Mouse (Mus musculus): ENCODE results near the gene E4f1. TPM values are rescaled to one million over a fixed set of nuclear protein-coding genes. Genes with fewer than 3 reads are reported as not detected.

The E4f1 gene
- polyA plus RNA-seq, 1 experiment from 2014 or later, result 28.8 TPM

DNA sequence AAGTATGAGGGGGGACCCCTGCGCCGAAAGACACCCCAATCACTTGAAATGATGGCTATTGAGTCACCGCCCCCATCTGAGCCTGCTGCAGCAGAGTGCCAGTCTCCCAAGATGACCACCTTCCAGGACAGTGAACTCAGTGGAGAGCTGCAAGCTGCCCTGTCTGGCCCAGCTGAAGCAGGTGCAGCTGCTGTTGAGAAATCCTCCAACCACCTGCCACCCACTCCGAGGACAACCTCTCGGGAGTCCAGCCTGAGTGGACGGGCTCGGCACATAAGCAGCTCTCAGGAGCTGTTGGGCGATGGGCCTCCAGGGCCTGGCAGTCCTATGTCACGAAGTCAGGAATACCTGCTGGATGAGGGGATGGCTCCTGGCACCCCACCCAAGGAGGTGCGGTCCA is 34.0 kb upstream of the E4f1 start:
- no peak for ATAC-seq (replicated peaks; ENCODE audit: extremely low read depth, insufficient read depth, low FRiP score)
- Histone ChIP-seq H3K36me3 (ENCODE audit: control insufficient read depth, insufficient read depth) (peaks cover 7% of the 10 kb centered on the region), H3K4me3 (ENCODE audit: low read length) (no peak overlapping the region), H3K27ac (ENCODE audit: low read length) (no peak overlapping the region), H3K4me2 (ENCODE audit: low read depth, low read length) (no peak overlapping the region), H3K4me1 (ENCODE audit: control insufficient read depth, insufficient read depth, low read length) (peaks cover 10% of the 10 kb centered on the region), H3K27me3 (ENCODE audit: control insufficient read depth, insufficient read depth, low read length) (no peaks in the 10 kb centered on the region), H3K9me3 (replicated peaks; ENCODE audit: control insufficient read depth, low read length) (no peaks in the 10 kb centered on the region), H3K9ac (ENCODE audit: low read length) (no peak overlapping the region)
- 84% methylated on average over 10 of the region's 10 CpGs for WGBS

DNA sequence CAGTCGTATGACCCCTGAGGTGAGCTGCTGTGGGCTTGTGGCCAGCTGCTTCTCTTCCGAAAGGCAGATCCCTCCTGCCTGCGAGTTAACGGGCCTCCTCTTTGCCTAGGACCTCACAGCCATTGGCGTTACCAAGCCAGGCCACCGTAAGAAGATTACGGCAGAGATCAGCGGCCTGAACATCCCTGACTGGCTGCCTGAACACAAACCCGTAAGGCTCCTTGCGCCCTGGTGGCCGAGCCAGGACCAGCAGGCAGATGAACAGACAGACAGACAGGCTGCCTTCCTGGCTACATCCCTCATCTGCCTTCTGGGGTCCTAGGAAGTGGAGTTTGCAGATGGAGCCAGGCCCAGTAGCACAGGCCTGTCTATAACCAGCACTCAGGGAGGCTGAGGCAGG is 32.1 kb upstream of the E4f1 start:
- peaks cover 10% of the 10 kb centered on the region for H3K4me1 ChIP-seq (ENCODE audit: control insufficient read depth, insufficient read depth, low read length)
- H3K9ac ChIP-seq (ENCODE audit: low read length), result no peak overlapping the region
- H3K4me2 ChIP-seq (ENCODE audit: low read depth, low read length), result no peak overlapping the region
- H3K9me3 ChIP-seq (replicated peaks; ENCODE audit: control insufficient read depth, low read length), result no peaks in the 10 kb centered on the region
- no peaks in the 10 kb centered on the region for H3K36me3 ChIP-seq (ENCODE audit: control insufficient read depth, insufficient read depth)
- H3K4me3 ChIP-seq (ENCODE audit: low read length), result no peak overlapping the region
- no peak overlapping the region for H3K27ac ChIP-seq (ENCODE audit: low read length)
- ATAC-seq (replicated peaks; ENCODE audit: extremely low read depth, insufficient read depth, low FRiP score), result no peak
- 39% methylated on average over 11 of the region's 11 CpGs for WGBS
- H3K27me3 ChIP-seq (ENCODE audit: control insufficient read depth, insufficient read depth, low read length), result no peaks in the 10 kb centered on the region

DNA sequence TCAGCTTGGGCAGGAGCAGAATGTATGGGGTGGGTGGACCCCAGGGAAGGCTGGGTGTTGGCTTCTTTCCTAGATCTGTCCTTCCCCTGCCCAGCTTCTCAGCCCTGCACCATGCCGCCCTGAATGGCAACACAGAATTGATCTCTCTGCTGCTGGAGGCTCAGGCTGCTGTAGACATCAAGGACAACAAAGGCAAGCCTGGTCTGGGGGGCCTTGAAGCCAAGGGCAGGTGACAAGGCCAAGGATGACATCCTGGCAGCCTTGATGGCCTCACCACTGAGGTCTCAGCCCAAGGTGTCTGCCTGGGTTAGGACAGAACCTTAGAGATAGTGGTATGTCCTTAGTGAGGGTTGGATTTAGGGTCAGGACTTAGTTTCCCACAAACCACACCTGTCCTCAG is 25.9 kb upstream of the E4f1 start:
- H3K9ac ChIP-seq (ENCODE audit: low read length), result no peak overlapping the region
- H3K9me3 ChIP-seq (replicated peaks; ENCODE audit: control insufficient read depth, low read length), result no peaks in the 10 kb centered on the region
- no peak for ATAC-seq (replicated peaks; ENCODE audit: extremely low read depth, insufficient read depth, low FRiP score)
- no peak overlapping the region for H3K4me3 ChIP-seq (ENCODE audit: low read length)
- H3K27ac ChIP-seq (ENCODE audit: low read length), result no peak overlapping the region
- WGBS, result 80% methylated on average over 1 of the region's 1 CpGs
- no peaks in the 10 kb centered on the region for H3K4me1 ChIP-seq (ENCODE audit: control insufficient read depth, insufficient read depth, low read length)
- H3K4me2 ChIP-seq (ENCODE audit: low read depth, low read length), result no peak overlapping the region
- H3K27me3 ChIP-seq (ENCODE audit: control insufficient read depth, insufficient read depth, low read length), result peaks cover 2% of the 10 kb centered on the region; the same call in 1 of the 2 replicates
- H3K36me3 ChIP-seq (ENCODE audit: control insufficient read depth, insufficient read depth), result no peaks in the 10 kb centered on the region

DNA sequence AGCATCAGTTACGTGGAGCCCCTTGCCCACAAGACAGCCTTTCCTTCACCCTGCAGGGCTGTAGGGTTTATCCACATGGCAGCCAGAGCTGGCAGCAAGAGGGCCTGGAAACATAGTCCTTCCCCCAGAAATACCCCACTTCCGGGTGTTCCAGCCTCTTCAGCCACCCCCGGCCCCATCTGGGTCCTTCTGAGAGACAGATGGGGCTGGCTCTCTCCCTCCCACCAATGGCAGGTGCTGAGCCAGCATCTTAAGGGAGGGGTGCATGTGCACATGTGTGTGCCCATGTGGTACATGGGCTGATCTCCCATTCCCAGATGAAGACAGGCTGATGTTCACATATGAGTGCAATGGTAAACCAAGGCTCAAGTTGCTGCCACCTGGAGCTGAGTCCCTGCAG is 25.3 kb upstream of the E4f1 start:
- Histone ChIP-seq H3K4me1 (ENCODE audit: control insufficient read depth, insufficient read depth, low read length) (no peaks in the 10 kb centered on the region), H3K4me3 (ENCODE audit: low read length) (no peak overlapping the region), H3K27me3 (ENCODE audit: control insufficient read depth, insufficient read depth, low read length) (peaks cover 8% of the 10 kb centered on the region), H3K36me3 (ENCODE audit: control insufficient read depth, insufficient read depth) (no peaks in the 10 kb centered on the region), H3K27ac (ENCODE audit: low read length) (no peak overlapping the region), H3K9me3 (replicated peaks; ENCODE audit: control insufficient read depth, low read length) (no peaks in the 10 kb centered on the region), H3K9ac (ENCODE audit: low read length) (no peak overlapping the region), H3K4me2 (ENCODE audit: low read depth, low read length) (no peak overlapping the region)
- whole genome bisulfite sequencing, result 74% methylated on average over 3 of the region's 3 CpGs
- no peak for ATAC-seq (replicated peaks; ENCODE audit: extremely low read depth, insufficient read depth, low FRiP score)

DNA sequence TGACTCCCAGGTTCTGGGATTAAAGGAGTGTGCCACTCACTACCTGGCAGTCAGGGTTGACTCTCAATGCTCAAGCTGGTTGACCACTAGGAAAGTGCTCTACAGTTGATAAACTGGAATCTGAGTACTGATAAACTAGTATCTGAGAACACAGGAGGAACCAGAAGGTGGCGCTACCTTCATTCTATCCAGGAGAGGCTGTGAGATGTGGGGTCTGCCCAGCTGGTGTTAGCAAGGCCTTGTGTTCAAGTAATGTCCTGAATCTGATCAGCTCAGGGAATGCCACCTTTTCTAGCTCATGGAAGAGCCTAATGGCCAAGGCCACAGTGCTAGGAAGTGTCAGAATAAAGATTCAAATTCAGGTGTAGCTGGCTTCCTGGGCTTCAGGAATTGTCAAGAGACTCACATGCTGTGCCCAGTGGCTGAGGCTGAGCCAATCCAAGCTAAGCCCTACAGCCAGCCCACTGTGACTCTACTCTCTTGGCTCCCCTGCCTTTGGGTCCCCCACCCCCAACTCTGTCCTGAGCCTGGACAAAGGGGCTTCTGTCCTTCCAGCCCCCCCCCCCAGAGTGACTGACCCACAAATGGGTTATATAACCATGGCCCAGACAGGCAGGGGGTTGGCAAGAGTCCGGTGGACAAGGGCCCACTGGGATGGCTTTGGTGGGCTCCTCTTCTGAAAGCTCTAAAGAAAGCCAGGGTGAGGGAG is 24.7 kb upstream of the E4f1 start:
- H3K9me3 ChIP-seq (replicated peaks; ENCODE audit: control insufficient read depth, low read length), result no peaks in the 10 kb centered on the region
- no peak overlapping the region for H3K4me3 ChIP-seq (ENCODE audit: low read length)
- no peaks in the 10 kb centered on the region for H3K4me1 ChIP-seq (ENCODE audit: control insufficient read depth, insufficient read depth, low read length)
- no peak overlapping the region for H3K4me2 ChIP-seq (ENCODE audit: low read depth, low read length)
- no peak overlapping the region for H3K9ac ChIP-seq (ENCODE audit: low read length)
- no peaks in the 10 kb centered on the region for H3K36me3 ChIP-seq (ENCODE audit: control insufficient read depth, insufficient read depth)
- 42% methylated on average over 2 of the region's 2 CpGs for WGBS
- ATAC-seq (replicated peaks; ENCODE audit: extremely low read depth, insufficient read depth, low FRiP score), result no peak
- H3K27me3 ChIP-seq (ENCODE audit: control insufficient read depth, insufficient read depth, low read length), result peaks cover 13% of the 10 kb centered on the region
- no peak overlapping the region for H3K27ac ChIP-seq (ENCODE audit: low read length)

DNA sequence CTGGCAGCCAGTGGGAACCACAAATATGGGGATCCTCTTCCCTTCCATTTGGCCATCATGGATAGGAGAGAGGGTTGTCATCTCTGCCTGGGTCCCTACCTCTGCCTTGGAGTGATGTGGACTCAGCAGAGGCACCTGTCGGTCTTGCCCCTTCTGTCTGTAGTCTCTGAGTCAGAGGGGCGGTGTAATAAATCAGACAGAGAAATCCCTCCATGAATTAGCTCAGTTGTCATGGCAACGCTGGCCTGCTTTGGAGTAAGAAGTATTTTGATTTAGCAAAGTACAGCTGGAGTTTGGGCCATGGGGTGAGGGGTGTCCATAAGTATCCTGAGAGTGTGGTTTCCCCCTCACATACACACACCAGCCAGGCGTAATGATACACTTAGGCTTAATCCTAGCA is 20.3 kb upstream of the E4f1 start:
- H3K9me3 ChIP-seq (replicated peaks; ENCODE audit: control insufficient read depth, low read length), result no peaks in the 10 kb centered on the region
- H3K4me3 ChIP-seq (ENCODE audit: low read length), result no peak overlapping the region
- H3K9ac ChIP-seq (ENCODE audit: low read length), result no peak overlapping the region
- H3K27ac ChIP-seq (ENCODE audit: low read length), result no peak overlapping the region
- no peaks in the 10 kb centered on the region for H3K36me3 ChIP-seq (ENCODE audit: control insufficient read depth, insufficient read depth)
- WGBS, result 93% methylated on average over 4 of the region's 4 CpGs
- no peak overlapping the region for H3K4me2 ChIP-seq (ENCODE audit: low read depth, low read length)
- peaks cover 40% of the 10 kb centered on the region for H3K27me3 ChIP-seq (ENCODE audit: control insufficient read depth, insufficient read depth, low read length)
- no peak for ATAC-seq (replicated peaks; ENCODE audit: extremely low read depth, insufficient read depth, low FRiP score)
- peaks cover 6% of the 10 kb centered on the region for H3K4me1 ChIP-seq (ENCODE audit: control insufficient read depth, insufficient read depth, low read length)

DNA sequence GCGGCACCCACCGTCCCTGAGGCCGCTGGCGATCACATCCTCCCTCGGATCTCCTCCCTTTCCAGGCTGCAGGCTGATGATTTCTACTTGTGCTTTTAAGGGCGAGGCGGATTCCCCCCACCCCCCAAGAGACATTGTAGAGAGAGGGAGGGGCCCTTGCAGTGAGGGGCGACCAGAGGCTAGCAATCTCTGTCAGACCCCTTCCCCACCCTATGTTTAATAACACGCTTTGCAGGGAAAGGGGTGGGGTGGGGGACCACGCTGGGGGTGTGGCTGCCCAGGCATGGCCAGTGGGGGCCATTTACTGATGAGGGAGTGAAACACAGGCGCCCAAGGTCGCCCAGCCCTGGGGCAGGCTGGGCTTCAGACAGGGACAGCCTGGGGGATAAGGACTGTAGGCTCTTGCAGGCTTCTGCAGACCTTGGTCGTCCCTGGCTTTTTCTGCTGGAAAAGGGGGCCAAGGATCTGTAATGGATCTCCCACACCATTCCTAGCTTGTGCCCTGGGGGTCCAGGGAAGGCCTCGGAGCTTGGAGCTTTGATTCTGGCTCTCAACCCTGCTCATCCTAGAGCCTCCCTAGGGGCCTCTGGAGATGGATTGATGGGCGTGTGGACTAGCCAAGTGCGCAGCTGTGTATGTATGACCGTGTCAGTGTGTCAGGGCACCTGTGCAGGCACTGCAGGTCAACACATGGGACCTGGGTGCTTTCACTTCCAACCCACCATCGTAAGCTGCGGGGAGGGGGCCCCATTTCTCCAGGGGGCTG is 19.3 kb upstream of the E4f1 start:
- no peak for ATAC-seq (replicated peaks; ENCODE audit: extremely low read depth, insufficient read depth, low FRiP score)
- 25% methylated on average over 19 of the region's 19 CpGs for WGBS
- H3K4me3 ChIP-seq (ENCODE audit: low read length), result peak overlapping the region; percentile 76
- H3K4me2 ChIP-seq (ENCODE audit: low read depth, low read length), result peak overlapping the region; percentile 100
- H3K36me3 ChIP-seq (ENCODE audit: control insufficient read depth, insufficient read depth), result no peaks in the 10 kb centered on the region
- H3K27me3 ChIP-seq (ENCODE audit: control insufficient read depth, insufficient read depth, low read length), result peaks cover 40% of the 10 kb centered on the region
- no peaks in the 10 kb centered on the region for H3K9me3 ChIP-seq (replicated peaks; ENCODE audit: control insufficient read depth, low read length)
- peak overlapping the region; percentile 77 for H3K9ac ChIP-seq (ENCODE audit: low read length)
- H3K27ac ChIP-seq (ENCODE audit: low read length), result no peak overlapping the region
- H3K4me1 ChIP-seq (ENCODE audit: control insufficient read depth, insufficient read depth, low read length), result peaks cover 8% of the 10 kb centered on the region

DNA sequence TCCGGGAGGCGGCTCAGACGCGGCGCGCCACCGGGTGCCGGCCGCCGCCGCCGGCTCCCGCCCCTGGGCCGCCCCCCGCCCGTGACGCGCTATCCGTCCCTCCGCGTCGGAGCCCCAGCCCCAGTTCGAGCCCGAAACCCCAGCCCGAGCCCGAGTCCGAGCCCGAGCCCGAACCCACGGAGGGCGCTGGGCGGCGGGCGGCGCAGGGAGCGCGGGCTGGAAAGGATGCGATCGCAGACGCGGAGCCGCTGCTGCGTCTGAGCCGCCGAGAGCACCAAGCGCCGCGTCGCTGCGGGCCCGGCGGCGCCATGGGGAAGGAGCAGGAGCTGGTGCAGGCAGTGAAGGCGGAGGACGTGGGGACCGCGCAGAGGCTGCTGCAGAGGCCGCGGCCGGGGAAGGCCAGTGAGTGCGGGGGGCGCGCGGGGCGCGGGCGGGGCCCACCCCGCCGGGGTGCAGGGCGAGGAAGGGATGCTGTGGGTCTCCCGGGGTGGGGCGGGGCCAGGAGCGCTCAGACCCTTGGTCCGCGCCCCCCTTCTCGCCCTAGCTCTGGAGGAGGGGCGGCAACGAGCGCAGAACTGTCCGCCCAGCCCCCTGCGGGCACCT is 18.6 kb upstream of the E4f1 start:
- ATAC-seq (replicated peaks; ENCODE audit: extremely low read depth, insufficient read depth, low FRiP score), result peak; percentile 38; the same call in 1 of the 2 replicates
- H3K9ac ChIP-seq (ENCODE audit: low read length), result peak overlapping the region; percentile 77
- H3K36me3 ChIP-seq (ENCODE audit: control insufficient read depth, insufficient read depth), result no peaks in the 10 kb centered on the region
- under 1% methylated on average over 68 of the region's 81 CpGs for WGBS
- H3K27me3 ChIP-seq (ENCODE audit: control insufficient read depth, insufficient read depth, low read length), result peaks cover 40% of the 10 kb centered on the region
- H3K4me3 ChIP-seq (ENCODE audit: low read length), result peak overlapping the region; percentile 76
- H3K9me3 ChIP-seq (replicated peaks; ENCODE audit: control insufficient read depth, low read length), result no peaks in the 10 kb centered on the region
- peaks cover 8% of the 10 kb centered on the region for H3K4me1 ChIP-seq (ENCODE audit: control insufficient read depth, insufficient read depth, low read length)
- H3K27ac ChIP-seq (ENCODE audit: low read length), result no peak overlapping the region
- peak overlapping the region; percentile 100 for H3K4me2 ChIP-seq (ENCODE audit: low read depth, low read length)

DNA sequence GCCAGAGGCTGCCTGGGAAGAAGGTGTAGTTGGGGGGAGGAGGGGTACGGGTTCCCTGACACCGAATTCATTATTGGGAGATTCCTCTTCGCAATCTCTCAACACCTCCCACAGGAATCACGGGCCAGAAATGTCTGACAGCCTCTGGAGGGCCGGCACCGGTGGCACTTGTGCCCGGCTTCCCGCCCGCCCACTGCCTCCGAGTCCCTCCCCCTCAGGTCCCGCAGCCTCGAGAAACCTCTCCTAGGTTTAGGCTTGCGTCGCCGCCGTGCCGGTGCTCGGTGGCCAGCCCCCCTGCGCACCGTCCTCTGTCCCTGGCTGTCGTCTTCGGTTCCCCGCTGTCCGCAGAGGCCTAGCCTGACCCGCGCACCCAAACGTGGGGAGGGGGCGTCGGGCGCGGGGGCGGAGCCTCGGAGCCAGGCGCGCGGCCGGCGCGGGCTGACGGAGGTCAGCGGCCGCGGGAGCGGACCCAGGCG is 18.1 kb upstream of the E4f1 start, which contains the start of gene Caskin1:
TSS of gene Caskin1 (plus strand) at position 416 of the 476 bp plus-strand sequence.
- WGBS, result under 1% methylated on average over 33 of the region's 45 CpGs
- H3K4me2 ChIP-seq (ENCODE audit: low read depth, low read length), result peak within 1 kb of the TSS; percentile 100
- H3K27ac ChIP-seq (ENCODE audit: low read length), result no peak within 1 kb of the TSS
- H3K36me3 ChIP-seq (ENCODE audit: control insufficient read depth, insufficient read depth), result no peaks in the 10 kb centered on the region
- peaks cover 40% of the 10 kb centered on the region for H3K27me3 ChIP-seq (ENCODE audit: control insufficient read depth, insufficient read depth, low read length)
- peak; percentile 24; the same call in 1 of the 2 replicates for ATAC-seq (replicated peaks; ENCODE audit: extremely low read depth, insufficient read depth, low FRiP score)
- H3K9ac ChIP-seq (ENCODE audit: low read length), result peak within 1 kb of the TSS; percentile 77
- H3K9me3 ChIP-seq (replicated peaks; ENCODE audit: control insufficient read depth, low read length), result no peaks in the 10 kb centered on the region
- peak within 1 kb of the TSS; percentile 76 for H3K4me3 ChIP-seq (ENCODE audit: low read length)
- peaks cover 8% of the 10 kb centered on the region for H3K4me1 ChIP-seq (ENCODE audit: control insufficient read depth, insufficient read depth, low read length)
